Mouse (Mus musculus) embryonic fibroblast, embryonic 13.5 days (primary cell): ENCODE measurements around the gene 4930455H04Rik.

Experiments
- CTCF ChIP-seq: IDR thresholded peaks from 2 replicates; pipeline ENCODE4 v1.5.1; 2011; ENCODE audit warnings: mild to moderate bottlenecking, control low read depth, low read length, moderate library complexity, borderline replicate concordance; ENCODE audit not compliant: insufficient read depth
- POLR2A ChIP-seq: IDR thresholded peaks from 2 replicates; pipeline ENCODE4 v1.6.1; 2011; ENCODE audit warnings: low read depth, mild to moderate bottlenecking, control low read depth, low read length, moderate library complexity

GRCm38 (mm10) chr3:116969786-116970185, 1.7 kb downstream of the 4930455H04Rik start:
- no peak for TF ChIP-seq CTCF
- no peak for TF ChIP-seq POLR2A
